Mouse (Mus musculus) forebrain, embryonic 14.5 days (tissue): ENCODE data around the gene Ntmt1. TPM values are rescaled to one million over a fixed set of nuclear protein-coding genes. Genes with fewer than 3 reads are reported as not detected.

ENCODE experiments used
- ATAC-seq: fragments of 200-750 bp; cut with Nextera tagmentation; 2 replicates; pipeline ENCODE4 v1.8.0; 2017; ENCODE audit warnings: mild to moderate bottlenecking, moderate library complexity
- DNase-seq: peaks from one replicate; pipeline ENCODE4 v3.0.0-alpha.2; 2015; ENCODE audit warnings: low spot score
- H3K27ac ChIP-seq: fragments of 300-500 bp; sonication (generic); 2 replicates; pipeline ENCODE4 v1.5.1; 2014; ENCODE audit warnings: low read depth, mild to moderate bottlenecking, control low read depth, low read length, moderate library complexity
- H3K27me3 ChIP-seq: fragments of 300-500 bp; sonication (generic); replicated peaks from 2 replicates; pipeline ENCODE4 v1.6.1; 2014; ENCODE audit warnings: low read length, control low read depth, mixed read lengths; ENCODE audit not compliant: control insufficient read depth, insufficient read depth
- H3K36me3 ChIP-seq: fragments of 300-500 bp; sonication (generic); 2 replicates; pipeline ENCODE4 v1.6.1; 2014; ENCODE audit warnings: low read length, control low read depth; ENCODE audit not compliant: control insufficient read depth, insufficient read depth
- H3K4me1 ChIP-seq: fragments of 300-500 bp; sonication (generic); 2 replicates; pipeline ENCODE4 v1.6.1; 2014; ENCODE audit warnings: antibody characterized with exemption, low read length, control low read depth; ENCODE audit not compliant: control insufficient read depth, insufficient read depth
- H3K4me2 ChIP-seq: fragments of 300-500 bp; sonication (generic); 2 replicates; pipeline ENCODE4 v1.6.1; 2014; ENCODE audit warnings: mild to moderate bottlenecking, control low read depth, low read length
- H3K4me3 ChIP-seq: fragments of 300-500 bp; sonication (generic); 2 replicates; pipeline ENCODE4 v1.5.1; 2014; ENCODE audit warnings: low read depth, low read length, control low read depth
- H3K9ac ChIP-seq: fragments of 300-500 bp; sonication (generic); 2 replicates; pipeline ENCODE4 v1.6.1; 2014; ENCODE audit warnings: mild to moderate bottlenecking, low read length, control low read depth, moderate library complexity
- H3K9me3 ChIP-seq: fragments of 300-500 bp; sonication (generic); replicated peaks from 2 replicates; pipeline ENCODE4 v1.6.1; 2016; ENCODE audit warnings: low read length, control low read depth, mixed read lengths; ENCODE audit not compliant: control insufficient read depth
- WGBS: fragments of 180-500 bp; shearing (Covaris S2); extraction: QIAGEN DNeasy Blood & Tissue Kit; methylation state at CpG from one replicate; pipeline ENCODE4 v1.1.7; 2014; 5-methylcytosine and 5-hydroxymethylcytosine counted together
- polyA plus RNA-seq: library from polyadenylated mRNA; unstranded; fragments of >200 nt; fragmentation: Nextera tagmentation; extraction: Ambion mirVana; gene quantifications from 2 replicates; pipeline ENCODE4 v1.2.1, GENCODE M21; 2014

Gene Ntmt1
- 128 and 139 TPM in 2 replicates for polyA plus RNA-seq

- H3K9me3 ChIP-seq, result no peaks in the 10 kb centered on the region
- H3K4me1 ChIP-seq, result peaks cover 18% of the 10 kb centered on the region
- H3K27me3 ChIP-seq, result no peaks in the 10 kb centered on the region
- peak within 1 kb of the TSS; percentile 94 for H3K9ac ChIP-seq
- peak within 1 kb of the TSS; percentile 82 for H3K27ac ChIP-seq
- WGBS, result under 1% methylated on average over 43 of the region's 44 CpGs
- ATAC-seq (peak; percentile 97), DNase-seq (peak; percentile 98)
- peaks cover 6% of the 10 kb centered on the region; the same call in 1 of the 2 replicates for H3K36me3 ChIP-seq
- H3K4me3 ChIP-seq, result peak within 1 kb of the TSS; percentile 90
- peak within 1 kb of the TSS; percentile 91 for H3K4me2 ChIP-seq
These were observed at the start of gene Ntmt1 for GRCm38 (mm10) chr2:30807648-30808295. TSS of gene Ntmt1 (plus strand) at chr2:30807826.

GRCm38 (mm10) chr2:30758341-30759087 is 49.1 kb upstream of the Ntmt1 start:
- Histone ChIP-seq H3K27ac (peak overlapping the region; percentile 59), H3K36me3 (no peaks in the 10 kb centered on the region), H3K27me3 (no peaks in the 10 kb centered on the region), H3K4me2 (0 out of 2 replicates have a peak overlapping the region, but pooled peaks have one; percentile 5), H3K9me3 (peaks cover 5% of the 10 kb centered on the region; the same call in 1 of the 2 replicates), H3K9ac (peak overlapping the region; percentile 10; the same call in 1 of the 2 replicates), H3K4me3 (no peak overlapping the region), H3K4me1 (peaks cover 19% of the 10 kb centered on the region)
- peak; percentile 90 for ATAC-seq
- peak; percentile 88 for DNase-seq
- under 1% methylated on average over 17 of the region's 17 CpGs for whole genome bisulfite sequencing

- Histone ChIP-seq H3K4me1 (peaks cover 19% of the 10 kb centered on the region), H3K4me2 (no peak overlapping the region), H3K27ac (peak overlapping the region; percentile 59; the same call in 1 of the 2 replicates), H3K27me3 (no peaks in the 10 kb centered on the region), H3K9ac (no peak overlapping the region; the same call in 1 of the 2 replicates), H3K9me3 (peaks cover 5% of the 10 kb centered on the region; the same call in 1 of the 2 replicates), H3K36me3 (no peaks in the 10 kb centered on the region), H3K4me3 (no peak overlapping the region)
- ATAC-seq (peak; percentile 22; the same call in 1 of the 2 replicates), DNase-seq (no peak)
- WGBS, result 41% methylated on average over 4 of the region's 4 CpGs
These were observed 48.6 kb upstream of the Ntmt1 start for GRCm38 (mm10) chr2:30759088-30759374.

GRCm38 (mm10) chr2:30759442-30759841 is 48.2 kb upstream of the Ntmt1 start:
- no peak overlapping the region for H3K9ac ChIP-seq
- DNase-seq, result no peak
- ATAC-seq, result no peak
- no peak overlapping the region for H3K4me2 ChIP-seq
- no peak overlapping the region for H3K27ac ChIP-seq
- WGBS, result 84% methylated on average over 4 of the region's 4 CpGs
- H3K36me3 ChIP-seq, result no peaks in the 10 kb centered on the region
- peaks cover 5% of the 10 kb centered on the region; the same call in 1 of the 2 replicates for H3K9me3 ChIP-seq
- no peak overlapping the region for H3K4me3 ChIP-seq
- peaks cover 19% of the 10 kb centered on the region for H3K4me1 ChIP-seq
- no peaks in the 10 kb centered on the region for H3K27me3 ChIP-seq

GRCm38 (mm10) chr2:30759858-30760547 is 47.6 kb upstream of the Ntmt1 start:
- Histone ChIP-seq H3K4me1 (peaks cover 19% of the 10 kb centered on the region), H3K27me3 (no peaks in the 10 kb centered on the region), H3K27ac (0 out of 2 replicates have a peak overlapping the region, but pooled peaks have one; percentile 27), H3K36me3 (no peaks in the 10 kb centered on the region), H3K4me2 (no peak overlapping the region), H3K9ac (no peak overlapping the region), H3K9me3 (peaks cover 5% of the 10 kb centered on the region; the same call in 1 of the 2 replicates), H3K4me3 (no peak overlapping the region)
- 50% methylated on average over 10 of the region's 10 CpGs for WGBS
- no peak for DNase-seq
- ATAC-seq, result no peak

GRCm38 (mm10) chr2:30760706-30761105 is 46.9 kb upstream of the Ntmt1 start:
- Histone ChIP-seq H3K4me1 (peaks cover 19% of the 10 kb centered on the region), H3K9me3 (peaks cover 4% of the 10 kb centered on the region; the same call in 1 of the 2 replicates), H3K4me2 (no peak overlapping the region), H3K27me3 (no peaks in the 10 kb centered on the region), H3K9ac (no peak overlapping the region), H3K36me3 (no peaks in the 10 kb centered on the region), H3K4me3 (no peak overlapping the region), H3K27ac (no peak overlapping the region)
- WGBS, result 72% methylated on average over 6 of the region's 6 CpGs
- DNase-seq (no peak), ATAC-seq (no peak)

- H3K27me3 ChIP-seq, result no peaks in the 10 kb centered on the region
- no peaks in the 10 kb centered on the region for H3K36me3 ChIP-seq
- no peak overlapping the region for H3K4me2 ChIP-seq
- DNase-seq (no peak), ATAC-seq (no peak)
- H3K9me3 ChIP-seq, result no peaks in the 10 kb centered on the region
- peaks cover 5% of the 10 kb centered on the region; the same call in 1 of the 2 replicates for H3K4me1 ChIP-seq
- 71% methylated on average over 5 of the region's 5 CpGs for WGBS
- H3K4me3 ChIP-seq, result no peak overlapping the region
- no peak overlapping the region for H3K27ac ChIP-seq
- H3K9ac ChIP-seq, result no peak overlapping the region
These were observed 41.2 kb upstream of the Ntmt1 start for GRCm38 (mm10) chr2:30766446-30766845.

GRCm38 (mm10) chr2:30767626-30768240 is 39.9 kb upstream of the Ntmt1 start:
- Histone ChIP-seq H3K27me3 (no peaks in the 10 kb centered on the region), H3K4me2 (no peak overlapping the region), H3K9me3 (no peaks in the 10 kb centered on the region), H3K4me1 (peaks cover 16% of the 10 kb centered on the region), H3K36me3 (no peaks in the 10 kb centered on the region), H3K9ac (no peak overlapping the region), H3K27ac (peak overlapping the region; percentile 0; the same call in 1 of the 2 replicates), H3K4me3 (no peak overlapping the region)
- DNase-seq (peak; percentile 45), ATAC-seq (no peak)
- 62% methylated on average over 7 of the region's 7 CpGs for WGBS
